Mouse (Mus musculus) CH12.LX (cell line): ENCODE results near the gene Ctnna3.

Experiments
- BHLHE40 ChIP-seq: IDR thresholded peaks from 2 replicates; pipeline ENCODE4 v1.6.1; 2011; ENCODE audit warnings: mild to moderate bottlenecking, low read depth, low read length, improper control_type of control experiment
- CTCF ChIP-seq, 2 experiments: IDR thresholded peaks in 1 of 2; conservative IDR thresholded peaks in 1 of 2; 2 replicates each; pipeline ENCODE4 v1.5.1; 2011 to 2012; ENCODE audit warnings: low read depth in 2 of 2, low read length in 2 of 2, improper control_type of control experiment in 1 of 2, inconsistent platforms in 1 of 2, mild to moderate bottlenecking in 1 of 2, moderate library complexity in 1 of 2
- EP300 ChIP-seq: IDR thresholded peaks from 2 replicates; pipeline ENCODE4 v1.6.1; 2011; ENCODE audit warnings: low read length, improper control_type of control experiment
- JUND ChIP-seq: conservative IDR thresholded peaks from 2 replicates; pipeline ENCODE4 v1.6.1; 2011; ENCODE audit warnings: low read depth, low read length, improper control_type of control experiment
- MAFK ChIP-seq: IDR thresholded peaks from 2 replicates; pipeline ENCODE4 v1.6.1; 2011; ENCODE audit warnings: low read length, improper control_type of control experiment; ENCODE audit not compliant: insufficient replicate concordance
- POLR2A ChIP-seq: IDR thresholded peaks from 2 replicates; pipeline ENCODE4 v1.6.1; 2011; ENCODE audit warnings: low read depth, mild to moderate bottlenecking, improper control_type of control experiment, low read length
- TCF12 ChIP-seq: IDR thresholded peaks from 2 replicates; pipeline ENCODE4 v1.6.1; 2014; ENCODE audit warnings: low read depth, mild to moderate bottlenecking, inconsistent platforms, low read length, improper control_type of control experiment
- UBTF ChIP-seq: IDR thresholded peaks from 2 replicates; pipeline ENCODE4 v1.6.1; 2012; ENCODE audit warnings: low read depth, mild to moderate bottlenecking, inconsistent platforms, low read length, improper control_type of control experiment, moderate library complexity

DNA sequence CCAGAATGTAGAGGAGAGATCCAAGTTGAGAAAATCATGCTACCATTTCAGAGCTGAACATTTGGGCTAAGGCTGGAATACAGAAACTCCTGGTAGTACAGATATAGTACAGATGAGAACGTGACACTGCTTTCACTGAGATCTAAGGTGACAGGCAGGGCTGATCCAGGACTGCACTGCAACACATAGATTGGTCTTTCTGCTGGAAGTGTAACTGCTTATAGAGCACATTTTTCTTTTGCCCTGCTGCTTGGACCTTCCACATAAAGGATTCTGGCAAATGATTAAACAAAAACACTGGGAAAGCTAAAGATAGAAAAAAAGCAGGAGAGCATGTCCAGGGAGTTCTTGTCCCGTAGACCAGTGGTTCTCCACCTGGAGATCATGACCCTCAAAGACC lies 1305.8 kb downstream of the Ctnna3 start:
- TF ChIP-seq POLR2A: no peak
- no peak for TF ChIP-seq MAFK
- no peak for TF ChIP-seq CTCF (conservative IDR thresholded peaks at IDR 0.05 in 1 of 2, IDR thresholded peaks at IDR 0.05 in 1 of 2; ENCODE audit: low read depth in 2 of 2, low read length in 2 of 2)
- no peak for TF ChIP-seq JUND
- TF ChIP-seq EP300: no peak
- TF ChIP-seq TCF12: no peak
- no peak for TF ChIP-seq UBTF
- no peak for TF ChIP-seq BHLHE40
